Mouse (Mus musculus) adrenal gland, adult 2 months (tissue): ENCODE data around the gene Gclm. TPM values are rescaled to one million over a fixed set of nuclear protein-coding genes. Genes with fewer than 3 reads are reported as not detected.
"Not testable (repeated sequence)": the region's sequence is repeated elsewhere in the genome, so short reads cannot be mapped to it uniquely, and the experiment has no call there.

Experiments
- DNase-seq: peaks from one replicate; pipeline ENCODE4 v3.0.0; 2021
- long read RNA-seq: library from polyadenylated mRNA; stranded (forward); transcript quantifications from one replicate; pipeline ENCODE4 v2.0.0, GENCODE M21; 2021
- polyA plus RNA-seq: library from polyadenylated mRNA; depleted of rRNA; stranded (reverse); fragments of >200 nt; gene quantifications from 2 replicates; pipeline ENCODE4 v1.2.3, GENCODE M21; 2012; rRNA removed
- total RNA-seq, 2 experiments: library from RNA; stranded (reverse); gene quantifications; 2 replicates each; pipeline ENCODE4 v1.2.3; 2021

Gene Gclm
- total RNA-seq, result 10 to 100 TPM; 82.8 to 97.9 TPM
- 161 and 269 TPM in 2 replicates for polyA plus RNA-seq
- long read RNA-seq, full-length matches to known transcripts, result 55 of 56 reads
- long read RNA-seq, partial matches to known transcripts, result 0 of 56 reads
- long read RNA-seq, other reads (novel, unspliced or antisense), result 1 of 56 reads

GRCm38 (mm10) chr3:122245215-122245877, at the start of gene Gclm:
Gclm (plus strand) TSS chr3:122245557.
- peak; percentile 97 for DNase-seq

GRCm38 (mm10) chr3:122196621-122197298, 48.6 kb upstream of the Gclm start:
- no peak for DNase-seq

- no peak for DNase-seq
Measured at GRCm38 (mm10) chr3:122198532-122198931, 46.8 kb upstream of the Gclm start.

GRCm38 (mm10) chr3:122198966-122199381, 46.4 kb upstream of the Gclm start:
- DNase-seq, result peak; percentile 48

GRCm38 (mm10) chr3:122199600-122199999, 45.8 kb upstream of the Gclm start:
- DNase-seq, result no peak

GRCm38 (mm10) chr3:122200017-122200416, 45.3 kb upstream of the Gclm start:
- DNase-seq, result no peak

DNA sequence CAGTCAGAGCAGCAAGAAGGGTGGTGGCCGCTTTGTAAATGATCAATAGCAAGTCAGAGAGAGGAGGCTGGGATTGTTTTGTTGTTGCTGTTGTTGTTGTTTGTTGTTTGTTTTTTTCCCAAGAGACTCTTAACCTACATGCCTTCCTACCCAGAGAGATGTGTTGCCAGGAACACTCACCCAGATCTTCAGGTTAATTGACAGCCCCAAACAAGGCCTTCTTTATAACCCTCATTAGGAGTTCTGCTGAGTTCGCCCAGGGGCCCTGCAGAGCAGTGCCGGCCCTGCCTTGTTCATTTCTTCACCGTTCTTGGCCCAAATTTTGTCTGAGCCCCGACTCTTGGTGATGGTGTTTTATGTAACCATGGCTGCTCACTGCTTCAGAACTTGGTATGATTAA, 44.9 kb upstream of the Gclm start:
- no peak for DNase-seq

- DNase-seq, result no peak
Measured at GRCm38 (mm10) chr3:122202307-122202732, 43.0 kb upstream of the Gclm start.

GRCm38 (mm10) chr3:122203675-122204329, 41.6 kb upstream of the Gclm start:
- no peak for DNase-seq

DNA sequence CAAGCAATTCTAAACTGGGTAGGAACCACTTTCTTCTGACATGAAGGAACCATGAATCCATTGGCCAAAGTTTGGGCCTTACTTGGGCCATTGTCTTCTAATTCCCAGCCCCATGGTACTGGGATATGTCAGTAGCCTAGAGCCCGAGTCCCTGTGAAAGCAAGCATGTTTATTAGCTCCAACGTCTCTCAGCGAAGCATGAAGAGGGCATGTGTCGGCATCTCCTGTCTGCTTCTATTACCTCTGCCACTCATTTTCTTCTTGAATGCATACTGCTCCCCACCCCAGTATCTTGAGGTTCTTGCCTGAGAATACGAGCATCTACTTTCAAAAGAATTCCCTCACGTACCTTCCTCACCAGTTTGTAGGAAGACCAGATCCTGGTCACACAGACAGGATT, 39.6 kb upstream of the Gclm start:
- no peak for DNase-seq

DNA sequence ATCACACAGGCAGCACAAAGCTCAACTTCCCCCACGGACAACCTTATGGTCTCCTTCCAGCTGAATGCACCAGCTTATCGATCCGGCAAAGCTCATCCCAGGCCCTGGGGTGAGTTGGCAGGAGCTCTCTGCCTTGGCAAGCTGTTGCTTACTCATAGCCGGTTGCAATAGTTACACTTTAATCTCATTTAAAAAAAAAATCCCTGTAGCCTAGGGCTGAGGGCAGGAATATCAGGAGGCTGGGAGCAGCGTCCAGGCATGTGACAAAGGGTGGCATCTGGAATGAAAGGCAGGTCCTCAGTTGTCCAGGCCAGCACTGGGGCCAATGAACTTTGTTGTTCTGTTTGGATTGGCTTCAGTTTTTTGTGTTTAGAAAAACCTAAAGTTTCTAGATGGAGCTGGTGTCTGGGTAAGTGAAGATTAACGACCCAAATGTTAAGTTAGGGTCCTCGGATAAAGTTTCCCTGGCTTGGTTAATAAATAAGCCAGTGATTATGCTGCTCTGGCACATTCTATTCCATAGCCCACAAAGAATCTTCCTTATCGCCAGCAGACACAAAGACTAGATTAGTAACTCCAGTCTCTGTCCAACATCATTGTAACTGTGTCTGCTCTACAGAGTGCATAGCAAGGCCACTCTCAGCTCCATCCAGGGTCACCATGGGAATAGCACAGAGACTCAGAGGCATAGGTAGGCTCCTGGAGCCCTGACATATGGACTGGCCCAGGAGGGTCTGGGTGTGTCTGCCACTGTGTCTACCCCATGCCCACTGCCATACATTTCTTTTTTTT, 38.9 kb upstream of the Gclm start:
- DNase-seq, result peak; percentile 46

- no peak for DNase-seq
Measured at GRCm38 (mm10) chr3:122207766-122208165, 37.6 kb upstream of the Gclm start.

DNA sequence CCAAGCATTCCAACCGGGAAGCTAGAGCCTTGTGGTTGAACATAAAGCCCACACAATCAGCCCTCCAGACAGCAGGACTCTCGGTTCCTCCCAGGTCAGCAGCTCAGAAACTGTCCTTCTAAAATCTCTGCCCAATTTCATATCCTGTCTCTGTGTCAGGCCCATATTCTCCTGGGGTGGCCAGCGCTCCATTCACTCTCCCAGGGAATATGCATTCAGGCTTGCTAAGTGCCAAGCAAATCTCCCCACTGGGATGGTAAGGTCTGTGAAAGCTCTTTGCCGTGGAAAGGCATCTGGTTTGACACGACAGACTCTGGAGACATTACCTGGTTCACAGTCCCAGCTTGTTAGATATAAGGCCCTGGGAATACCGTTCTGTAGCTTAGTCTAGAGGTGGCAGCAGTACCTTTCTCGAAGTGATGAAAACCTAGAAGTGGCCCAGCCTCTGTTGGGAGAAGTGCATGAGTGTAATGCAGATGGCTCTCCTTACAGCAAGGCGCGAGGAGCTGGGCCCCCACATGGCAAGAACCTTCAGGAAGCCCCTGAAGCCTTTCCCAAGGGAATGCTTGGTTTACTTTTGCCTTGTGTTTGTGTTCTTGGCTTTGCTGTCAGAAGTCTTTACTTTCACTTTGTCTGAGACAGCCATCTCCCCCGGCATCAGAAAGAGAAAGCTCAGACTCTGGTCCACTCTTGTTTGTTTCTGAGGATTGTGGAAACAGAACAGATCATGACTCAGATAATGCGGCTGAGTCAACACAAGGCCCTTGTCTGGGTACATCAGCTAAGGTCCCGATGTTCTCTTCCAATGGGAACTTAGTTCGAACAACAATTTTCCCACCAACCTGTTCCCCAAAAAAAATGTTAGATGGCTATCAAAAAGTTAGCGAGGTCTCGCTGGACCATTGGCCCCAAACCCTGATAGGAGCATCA, 36.8 kb upstream of the Gclm start:
- DNase-seq, result peak; percentile 19

GRCm38 (mm10) chr3:122209511-122209910, 35.8 kb upstream of the Gclm start:
- no peak for DNase-seq

DNA sequence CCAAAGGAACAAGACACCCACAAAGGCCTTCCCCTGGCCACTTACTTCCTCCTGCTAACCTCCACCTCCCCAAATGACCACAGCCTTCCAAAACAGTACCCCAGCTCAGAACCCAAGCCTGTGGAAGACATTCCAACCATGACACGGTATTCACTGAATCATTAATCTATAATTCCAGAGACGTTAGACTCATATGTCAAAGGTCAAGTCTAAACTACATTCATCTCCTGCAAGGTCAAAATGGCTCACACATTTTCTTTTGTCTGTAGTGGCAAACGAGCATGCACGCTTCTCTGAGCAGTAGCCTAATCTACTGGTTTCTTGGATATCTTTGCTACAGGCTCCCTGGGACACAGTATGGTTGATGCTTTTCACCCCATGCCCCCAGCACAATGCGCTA, 34.9 kb upstream of the Gclm start:
- DNase-seq, result peak; percentile 18

- DNase-seq, result no peak
Measured at GRCm38 (mm10) chr3:122210846-122211245, 34.5 kb upstream of the Gclm start.

DNA sequence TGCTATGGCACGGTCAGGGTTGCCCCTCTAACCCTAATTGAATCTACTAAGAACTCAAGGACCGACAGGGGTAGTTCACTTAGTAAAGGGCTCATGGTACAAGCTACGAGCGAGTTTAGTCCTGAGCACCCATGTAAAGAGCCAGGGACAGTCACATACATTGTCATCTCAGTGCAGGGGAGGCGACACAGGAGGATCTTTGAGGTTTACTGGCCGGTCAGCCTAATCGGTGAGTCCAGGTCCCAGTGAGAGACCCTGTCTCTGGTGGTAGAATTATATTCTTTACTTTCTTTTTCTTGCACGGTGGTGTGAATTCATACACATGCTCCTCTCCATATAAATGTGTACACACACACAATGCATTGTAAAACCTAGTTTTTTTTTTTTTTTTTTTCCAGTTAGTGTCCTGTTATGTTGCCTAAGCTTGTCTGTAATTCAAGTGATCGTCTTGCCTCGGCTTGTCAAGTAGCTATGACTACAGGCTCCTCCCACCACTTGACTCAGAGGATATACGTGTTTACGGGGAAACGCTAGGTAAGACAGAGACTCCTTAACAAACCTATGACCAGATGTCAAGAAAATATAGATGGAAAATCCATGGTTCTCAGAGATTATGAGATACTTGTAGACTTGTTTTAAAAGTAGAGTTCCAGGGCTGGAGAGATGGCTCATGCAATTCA, 33.8 kb upstream of the Gclm start:
- no peak for DNase-seq

DNA sequence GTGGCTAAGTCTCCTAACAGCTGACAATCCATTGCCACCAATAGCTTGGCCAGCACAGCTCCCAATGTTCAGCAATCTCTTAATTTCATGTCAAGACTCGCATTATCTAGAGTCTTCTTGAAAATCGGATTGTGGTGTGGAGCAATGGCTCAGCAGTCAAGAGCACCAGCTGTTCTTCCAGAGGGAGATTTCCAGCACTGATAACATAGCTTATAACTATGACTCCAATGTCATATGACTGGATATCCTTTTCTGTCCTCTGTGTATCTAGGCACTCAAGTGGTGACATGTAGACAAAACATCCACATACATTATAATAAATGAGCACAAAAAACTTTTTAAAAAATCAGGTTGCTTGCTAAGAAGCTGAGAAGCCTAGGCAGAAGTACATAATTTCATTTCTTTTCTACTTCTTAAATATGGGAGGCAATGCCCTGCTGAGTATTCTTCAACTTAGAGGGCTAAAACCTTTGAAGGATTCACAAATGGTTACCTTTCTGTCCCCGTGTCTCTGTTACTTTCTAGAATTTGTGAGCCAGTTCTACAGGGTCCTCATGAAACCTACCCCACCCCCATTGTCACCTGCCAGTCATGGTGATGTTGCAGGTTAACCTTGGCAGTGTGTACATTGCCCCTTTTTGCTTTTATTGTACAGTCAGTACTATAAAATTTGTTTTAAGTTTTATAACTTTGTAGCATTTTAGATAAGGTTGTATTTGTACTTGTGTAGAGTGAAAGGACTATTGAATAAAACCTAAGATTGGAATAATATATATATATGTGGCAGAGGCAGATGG, 23.9 kb upstream of the Gclm start:
- no peak for DNase-seq

GRCm38 (mm10) chr3:122226972-122227371, 18.4 kb upstream of the Gclm start:
- DNase-seq, result not testable (repeated sequence)
